Mouse (Mus musculus) heart, postnatal 10 days (tissue): ENCODE measurements around the gene Gm36210. TPM values are rescaled to one million over a fixed set of nuclear protein-coding genes. Genes with fewer than 3 reads are reported as not detected.

ENCODE experiments used
- DNase-seq, 2 experiments: peaks; one replicate each; pipeline ENCODE4 v3.0.0; 2021
- intact Hi-C: fragments of 180-260 bp; cut with DNase I; formaldehyde crosslinking; loops from one replicate; pipeline ENCODE4 v1.15.1; 2025
- total RNA-seq, 2 experiments: library from RNA; stranded (reverse); gene quantifications; 2 replicates each; pipeline ENCODE4 v1.2.3; 2021

Gm36210 gene
- total RNA-seq, 2 experiments from 2014 or later, result not detected

DNA sequence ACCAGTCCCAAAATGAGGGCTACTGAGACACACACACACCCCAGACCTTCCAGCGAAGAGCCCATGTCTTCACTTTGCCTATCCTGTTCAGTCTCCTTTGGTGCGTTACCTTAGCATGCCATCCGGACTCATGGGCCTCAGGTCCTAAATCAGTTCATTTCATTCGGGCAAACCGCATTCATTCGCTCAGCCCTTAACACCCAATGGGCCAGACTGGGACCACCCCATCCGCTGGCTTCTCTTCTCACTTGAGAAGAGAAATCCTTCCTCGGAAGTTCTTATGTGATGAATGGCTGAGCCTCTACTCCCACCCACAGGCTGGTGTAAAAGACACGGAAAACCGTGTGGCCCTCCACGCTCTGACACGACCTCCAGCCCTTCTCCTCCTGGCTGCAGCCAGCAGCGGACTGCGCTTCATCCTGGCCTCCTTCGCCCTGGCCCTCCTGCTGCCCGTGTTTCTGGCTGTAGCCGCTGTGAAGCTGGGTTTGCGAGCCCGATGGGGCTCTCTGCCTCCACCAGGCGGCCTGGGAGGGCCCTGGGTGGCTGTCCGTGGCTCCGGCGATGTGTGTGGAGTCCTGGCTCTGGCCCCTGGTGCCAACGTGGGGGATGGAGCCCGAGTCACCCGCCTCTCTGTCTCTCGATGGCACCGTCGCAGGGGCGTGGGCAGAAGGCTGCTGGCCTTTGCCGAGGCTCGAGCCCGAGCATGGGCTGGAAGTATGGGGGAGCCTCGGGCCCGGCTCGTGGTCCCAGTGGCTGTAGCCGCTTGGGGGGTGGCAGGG, 17.5 kb upstream of the Gm36210 start:
- intact Hi-C loops, result no loop called here
- DNase-seq, result peak; percentile 61 to 72

DNA sequence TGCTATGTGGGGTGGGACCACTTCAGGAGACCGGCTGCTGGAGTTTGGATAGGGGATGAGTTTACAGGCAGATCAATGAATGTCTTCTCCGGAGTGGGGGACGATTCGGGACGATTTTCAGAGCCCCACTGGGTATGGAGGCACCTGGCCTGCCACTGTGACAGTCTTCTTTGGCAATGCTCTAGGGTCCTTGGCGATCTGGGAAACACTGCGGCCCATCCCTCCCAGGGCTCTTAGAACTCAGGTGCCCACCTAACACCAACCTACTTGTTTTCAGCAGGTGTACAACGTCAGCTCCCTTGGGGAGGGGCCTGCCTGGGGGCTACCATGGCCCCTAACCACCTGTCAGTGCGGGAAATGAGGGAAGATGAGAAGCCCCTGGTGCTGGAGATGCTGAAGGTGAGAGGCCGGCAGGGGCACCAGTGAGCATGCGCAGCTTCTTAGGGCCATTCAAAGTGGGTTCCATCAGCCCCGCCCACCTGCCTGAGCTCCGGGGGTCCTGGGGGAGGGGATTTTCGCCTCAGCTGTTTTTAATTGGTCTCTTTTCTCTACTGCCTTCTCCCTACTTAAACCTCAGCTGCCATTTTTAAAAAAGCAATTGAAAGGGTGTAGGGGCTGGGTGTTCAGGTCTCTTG, 16.7 kb upstream of the Gm36210 start:
- intact Hi-C loops, result no loop called here
- peak in 1 of 2 experiments; percentile 50 for DNase-seq

DNA sequence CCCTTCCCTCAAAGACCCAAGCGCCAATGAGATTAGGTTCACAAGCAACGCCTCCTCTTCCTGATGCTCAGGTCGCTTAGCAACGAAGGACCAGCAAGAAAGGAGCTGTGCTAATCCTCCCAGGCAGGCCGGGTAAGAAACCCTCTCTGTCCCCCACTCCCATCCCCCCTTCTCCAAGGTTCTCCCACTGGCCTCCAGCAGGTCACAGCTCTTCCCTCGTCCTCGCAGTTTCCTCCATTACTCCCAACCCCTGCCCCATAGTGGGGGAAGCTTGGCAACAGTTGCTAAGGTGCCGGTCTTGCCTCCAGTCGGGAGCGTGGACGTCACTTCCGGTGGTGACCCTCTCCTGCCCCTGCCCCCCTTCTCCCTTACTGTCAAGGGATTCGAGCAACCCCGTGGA, 16.2 kb upstream of the Gm36210 start:
- intact Hi-C loops, result no loop called here

DNA sequence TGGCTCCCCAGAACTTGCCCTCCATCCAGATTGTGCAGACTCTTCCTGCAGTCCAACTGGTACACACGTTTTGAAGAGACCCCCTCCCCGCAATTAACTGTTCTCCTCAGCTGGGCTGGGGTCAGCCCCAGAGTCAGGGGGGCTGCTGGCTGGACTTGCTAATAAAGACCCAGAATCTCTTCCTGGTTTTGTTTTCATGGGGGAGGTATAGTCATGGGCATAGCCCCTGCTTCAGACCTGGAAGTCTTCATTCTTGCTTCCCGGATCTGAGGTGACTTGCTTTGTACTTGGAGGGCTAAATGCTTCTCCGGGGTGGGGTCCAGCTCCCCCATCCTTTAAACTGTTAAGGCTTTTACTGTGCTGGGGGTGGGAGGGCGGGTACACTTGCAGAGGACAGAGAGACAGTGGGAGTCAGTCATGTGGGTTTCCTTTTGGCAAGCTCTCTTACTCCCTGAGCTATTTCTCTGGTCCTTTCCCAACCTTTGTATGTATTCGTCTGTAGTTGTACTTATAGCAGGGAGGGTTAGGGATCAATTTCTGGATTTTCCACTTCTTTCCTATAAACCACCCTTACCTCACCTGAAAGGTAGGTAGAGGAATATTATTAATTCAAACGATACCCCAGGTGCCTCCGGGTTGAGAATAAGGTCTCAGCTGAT, 15.6 kb upstream of the Gm36210 start, which contains the start of gene Nat14:
Nat14 (plus strand) TSS at position 205 of the 659 bp plus-strand sequence.
- no peak for DNase-seq
- intact Hi-C loops, result no loop called here

More for the DNA sequence above, 16.2 kb upstream of the Gm36210 start:
- DNase-seq, result peak; percentile 74 to 83

DNA sequence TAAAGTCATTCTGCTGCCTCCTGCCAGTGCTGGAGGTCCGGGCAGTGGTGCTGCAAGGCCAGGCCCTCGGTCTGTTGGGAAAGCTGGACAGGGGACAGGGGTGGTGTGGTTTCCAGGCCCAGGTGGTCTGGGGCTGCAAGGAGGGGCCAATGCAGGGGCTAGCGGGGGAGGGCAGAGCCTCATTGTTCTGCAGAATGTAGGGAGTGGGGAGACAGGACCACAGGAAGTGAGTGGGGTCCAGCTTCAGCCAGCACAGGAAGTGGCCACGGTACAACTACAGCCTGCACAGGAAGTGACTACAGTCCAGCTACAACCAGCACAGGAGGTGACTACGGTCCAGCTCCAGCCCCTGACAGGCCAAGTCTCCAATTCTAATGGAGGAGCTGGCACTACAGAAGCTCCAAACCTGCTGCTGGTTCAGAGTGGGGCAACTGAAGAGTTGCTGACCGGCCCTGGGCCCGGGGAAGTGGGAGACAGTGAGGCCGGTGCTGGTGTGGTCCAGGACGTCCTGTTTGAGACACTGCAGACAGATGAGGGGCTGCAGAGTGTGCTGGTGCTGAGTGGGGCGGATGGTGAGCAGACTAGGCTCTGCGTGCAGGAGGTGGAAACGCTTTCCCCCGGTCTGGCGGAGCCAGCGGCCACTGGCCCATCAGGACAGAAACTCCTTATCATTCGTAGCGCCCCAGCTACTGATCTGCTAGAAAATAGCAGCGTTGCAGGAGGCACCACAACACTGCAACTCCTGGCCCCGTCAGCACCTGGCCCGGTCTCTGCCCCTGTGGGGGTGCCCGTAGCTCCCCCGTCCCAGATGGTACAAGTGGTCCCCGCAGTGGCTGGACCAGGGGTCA, 14.9 kb upstream of the Gm36210 start:
- intact Hi-C loops, result no loop called here
- DNase-seq, result peak; percentile 49 to 61

DNA sequence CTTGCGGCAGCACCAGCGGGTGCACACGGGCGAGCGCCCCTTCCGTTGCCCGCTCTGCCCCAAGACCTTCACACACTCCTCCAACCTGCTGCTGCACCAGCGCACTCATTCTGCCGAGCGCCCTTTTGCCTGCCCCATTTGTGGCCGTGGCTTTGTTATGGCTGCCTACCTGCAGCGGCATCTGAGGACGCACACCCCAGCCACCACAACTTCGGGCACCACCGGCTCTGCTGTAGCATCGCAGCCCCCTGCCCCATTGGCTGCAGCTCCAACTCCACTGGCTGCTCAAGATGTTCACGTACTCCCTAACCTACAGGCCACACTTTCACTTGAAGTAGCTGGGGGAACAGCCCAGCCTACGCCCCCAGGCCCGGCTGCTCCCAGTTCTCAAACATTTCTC, 14.2 kb upstream of the Gm36210 start:
- intact Hi-C loops, result no loop called here
- DNase-seq, result no peak

DNA sequence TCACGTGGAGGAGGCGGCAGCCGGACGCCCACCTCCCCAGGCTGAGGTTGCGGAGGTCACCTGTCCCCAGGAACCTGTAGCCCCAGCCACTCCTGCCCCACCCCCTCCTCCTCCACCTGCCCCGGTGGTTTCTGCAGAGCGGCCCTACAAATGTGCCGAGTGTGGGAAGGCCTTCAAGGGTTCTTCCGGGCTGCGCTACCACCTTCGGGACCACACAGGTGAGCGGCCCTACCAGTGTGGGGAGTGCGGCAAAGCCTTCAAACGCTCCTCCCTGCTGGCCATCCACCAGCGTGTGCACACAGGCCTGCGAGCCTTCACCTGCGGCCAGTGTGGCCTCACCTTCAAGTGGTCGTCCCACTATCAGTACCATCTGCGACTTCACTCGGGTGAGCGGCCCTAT, 13.7 kb upstream of the Gm36210 start:
- no peak for DNase-seq
- intact Hi-C loops, result loop anchor here (5.0 kb wide), 1 partner anchor 108 kb away; the partner anchor contains the start of gene Ube2s

DNA sequence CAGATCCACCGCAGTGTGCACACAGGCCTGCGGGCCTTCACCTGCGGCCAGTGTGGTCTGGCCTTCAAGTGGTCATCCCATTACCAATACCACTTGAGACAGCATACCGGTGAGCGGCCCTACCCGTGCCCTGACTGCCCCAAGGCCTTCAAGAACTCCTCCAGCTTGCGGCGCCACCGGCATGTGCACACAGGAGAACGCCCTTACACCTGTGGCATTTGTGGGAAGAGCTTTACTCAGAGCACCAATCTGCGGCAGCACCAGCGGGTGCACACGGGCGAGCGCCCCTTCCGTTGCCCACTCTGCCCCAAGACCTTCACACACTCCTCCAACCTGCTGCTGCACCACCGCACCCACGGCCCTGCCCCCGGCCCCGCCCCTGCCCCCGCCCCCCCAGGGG, 12.8 kb upstream of the Gm36210 start:
- intact Hi-C loops, result loop anchor here (5.0 kb wide), 1 partner anchor 107 kb away; the partner anchor contains the start of gene Ube2s

DNA sequence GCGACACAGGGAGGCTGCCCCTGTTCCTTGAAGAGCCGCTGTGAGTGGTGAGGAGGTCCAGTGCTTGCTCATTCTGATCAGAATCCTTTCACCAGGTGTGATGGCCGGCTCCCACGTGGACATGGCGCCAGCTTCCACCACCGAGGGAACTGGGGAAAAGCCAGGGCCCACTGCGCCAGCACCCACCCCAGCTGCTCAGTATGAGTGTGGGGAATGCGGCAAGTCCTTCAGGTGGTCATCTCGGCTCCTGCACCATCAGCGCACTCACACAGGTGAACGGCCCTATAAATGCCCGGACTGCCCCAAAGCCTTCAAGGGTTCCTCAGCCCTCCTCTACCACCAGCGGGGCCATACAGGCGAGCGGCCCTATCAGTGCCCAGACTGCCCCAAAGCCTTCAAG, 12.4 kb upstream of the Gm36210 start:
- no peak for DNase-seq
- intact Hi-C loops, result loop anchor here (5.0 kb wide), 1 partner anchor 106 kb away; the partner anchor contains the start of gene Ube2s

More for the DNA sequence above, 12.8 kb upstream of the Gm36210 start:
- DNase-seq, result no peak

DNA sequence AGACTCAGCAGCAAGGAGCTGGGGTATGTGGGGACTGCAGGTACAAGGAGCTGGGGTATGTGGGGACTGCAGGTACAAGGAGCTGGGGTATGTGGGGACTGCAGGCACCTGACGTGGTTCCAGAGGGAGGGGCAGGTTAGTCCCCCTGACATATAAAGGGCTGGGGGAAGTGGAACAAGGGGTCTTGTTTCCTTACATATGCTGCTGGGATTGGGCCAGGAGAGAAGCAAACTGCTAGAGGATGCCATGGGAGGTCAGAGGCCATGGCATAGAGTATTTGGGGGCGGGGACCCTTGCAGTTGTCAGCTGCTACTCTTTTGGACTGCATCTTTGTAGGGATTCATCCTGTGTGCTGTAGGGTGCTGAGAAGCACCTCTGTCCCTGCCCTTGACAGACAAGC, 11.2 kb upstream of the Gm36210 start:
- intact Hi-C loops, result loop anchor here (5.0 kb wide), 1 partner anchor 105 kb away; the partner anchor contains the start of gene Ube2s
- DNase-seq, result no peak

DNA sequence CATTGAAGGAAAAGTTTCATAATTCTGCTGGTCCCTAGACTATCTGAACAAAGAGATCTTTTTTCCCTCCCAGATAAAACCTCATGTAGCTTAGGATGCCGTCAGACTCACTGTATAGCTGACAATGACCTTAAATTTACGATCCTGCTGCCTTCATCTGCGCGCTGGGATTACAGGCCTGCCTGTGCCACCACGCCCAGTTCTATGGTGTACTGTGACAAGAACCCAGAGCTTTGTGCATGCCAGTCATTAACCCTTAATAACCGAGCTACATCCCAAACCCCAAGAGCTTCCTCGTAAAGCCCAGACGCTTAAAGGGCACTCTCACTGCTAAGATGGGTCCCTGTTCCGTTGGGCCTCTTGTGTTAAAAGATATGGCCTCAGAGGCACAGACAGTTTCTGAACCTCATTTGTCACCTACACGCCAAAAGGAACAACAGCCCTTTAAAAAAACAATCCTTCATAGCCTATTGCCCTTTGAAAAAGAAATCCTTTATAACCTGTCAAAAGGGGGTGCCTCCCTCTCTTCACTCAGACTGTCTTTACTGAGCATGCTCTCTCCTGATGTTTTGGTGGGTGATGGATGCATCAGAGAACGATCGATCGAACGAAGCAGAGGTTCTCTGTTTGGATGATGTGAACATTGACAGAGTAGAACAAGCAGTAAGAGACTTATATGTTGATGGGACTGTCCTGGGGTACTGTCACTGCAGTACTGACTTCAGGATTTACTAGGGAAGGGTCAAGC, 9.5 kb upstream of the Gm36210 start:
- DNase-seq, result no peak
- intact Hi-C loops, result loop anchor here (5.0 kb wide), 1 partner anchor 104 kb away; the partner anchor contains the start of gene Ube2s

DNA sequence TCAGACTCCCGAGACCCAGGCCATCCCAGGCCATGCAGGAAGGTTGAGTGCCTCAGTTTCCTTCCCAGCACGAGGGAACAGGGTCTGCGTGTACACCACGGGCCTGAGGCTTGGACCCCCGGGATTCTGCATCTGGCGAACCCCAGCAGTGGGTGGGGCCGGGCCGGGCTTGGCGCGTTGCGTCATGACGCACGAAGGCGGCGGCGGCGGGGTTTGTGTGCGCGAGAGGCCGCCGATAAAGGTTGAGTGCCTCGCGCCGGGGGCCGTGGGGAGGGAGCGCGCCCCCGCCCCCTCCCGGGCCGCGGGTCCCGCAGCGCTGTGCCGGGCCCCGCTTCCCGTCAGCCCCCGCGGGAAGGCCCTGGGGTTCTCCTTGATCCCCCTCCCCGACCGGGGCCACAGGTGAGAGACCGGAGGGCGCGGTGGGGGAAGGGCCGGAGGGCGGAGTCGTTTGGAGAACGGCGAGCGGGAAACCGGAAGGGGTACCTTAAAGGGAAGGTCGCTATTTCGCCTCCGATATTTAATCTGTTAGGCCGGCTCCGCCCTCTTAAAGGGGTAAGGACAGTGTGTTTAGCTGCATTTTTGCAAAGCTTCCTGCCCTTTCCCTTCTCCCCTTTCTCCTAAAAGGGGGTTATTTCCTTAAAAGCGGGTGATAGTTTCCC, 8.8 kb upstream of the Gm36210 start, which contains the start of gene Zfp628:
Zfp628 (plus strand) TSS at position 211 of the 659 bp plus-strand sequence.
- DNase-seq, result peak; percentile 97 to 98
- intact Hi-C loops, result loop anchor here (5.0 kb wide), 1 partner anchor 103 kb away; the partner anchor contains the start of gene Ube2s

DNA sequence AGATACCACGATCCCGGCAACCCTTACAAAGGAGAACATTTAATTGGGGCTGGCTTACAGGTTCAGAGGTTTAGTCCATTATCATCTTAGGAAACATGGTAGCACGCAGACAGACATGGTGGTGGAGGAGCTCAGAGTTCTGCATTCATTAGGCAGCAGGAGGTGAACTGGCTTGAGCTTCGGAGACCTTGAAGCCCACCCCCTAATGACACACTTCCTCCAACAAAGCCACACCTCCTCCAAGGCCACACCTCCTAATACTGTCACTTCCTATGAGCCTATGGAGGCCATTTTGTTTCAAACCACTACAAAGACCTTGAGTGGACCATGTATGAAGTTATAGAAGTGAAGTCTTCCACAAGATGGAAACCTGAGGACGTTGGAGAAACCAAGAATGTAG, 5.9 kb upstream of the Gm36210 start:
- intact Hi-C loops, result no loop called here
- no peak for DNase-seq

DNA sequence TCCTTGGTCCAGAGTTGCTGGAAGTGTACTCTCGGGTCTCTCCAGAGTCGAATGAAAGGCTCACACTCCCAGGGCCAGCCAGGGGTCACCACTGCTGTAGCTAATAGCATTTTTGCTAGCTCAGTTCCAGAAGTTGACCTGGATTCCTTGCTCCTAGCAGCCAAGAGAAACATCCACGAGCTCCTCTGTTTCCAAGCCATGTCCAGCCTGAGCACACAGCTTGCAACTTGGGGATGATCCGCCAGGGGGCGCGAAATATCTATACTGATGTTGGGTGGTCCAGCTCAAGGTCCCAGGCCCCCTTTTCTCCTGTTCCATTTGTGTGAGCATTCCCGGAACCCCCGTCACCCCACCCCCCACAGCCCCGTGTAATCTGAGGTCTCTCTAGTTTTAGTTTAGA, 5.2 kb upstream of the Gm36210 start:
- intact Hi-C loops, result loop anchor here (1.0 kb wide), 1 partner anchor 29 kb away; no protein-coding TSS in a partner anchor
- peak; percentile 63 to 81 for DNase-seq

DNA sequence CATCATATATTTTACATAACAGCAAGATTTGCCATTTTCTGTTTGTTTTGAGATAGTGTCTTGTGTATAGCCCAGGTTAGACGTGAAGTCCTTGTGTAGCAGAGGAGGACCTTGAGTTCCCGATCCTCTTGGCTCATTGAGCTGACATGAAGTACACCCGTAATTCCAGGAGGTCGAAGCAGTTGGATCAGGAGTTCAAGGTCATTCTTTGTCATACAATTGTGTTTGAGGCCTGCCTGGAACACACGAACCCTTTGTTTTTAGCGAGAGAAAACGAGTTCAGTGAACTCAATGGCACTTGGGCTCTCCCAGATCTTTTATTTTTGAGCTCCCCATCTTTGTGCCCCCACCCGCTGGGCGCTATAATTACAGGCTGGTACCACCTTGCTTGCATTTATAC, 3.9 kb downstream of the Gm36210 start:
- DNase-seq, result no peak
- intact Hi-C loops, result no loop called here

DNA sequence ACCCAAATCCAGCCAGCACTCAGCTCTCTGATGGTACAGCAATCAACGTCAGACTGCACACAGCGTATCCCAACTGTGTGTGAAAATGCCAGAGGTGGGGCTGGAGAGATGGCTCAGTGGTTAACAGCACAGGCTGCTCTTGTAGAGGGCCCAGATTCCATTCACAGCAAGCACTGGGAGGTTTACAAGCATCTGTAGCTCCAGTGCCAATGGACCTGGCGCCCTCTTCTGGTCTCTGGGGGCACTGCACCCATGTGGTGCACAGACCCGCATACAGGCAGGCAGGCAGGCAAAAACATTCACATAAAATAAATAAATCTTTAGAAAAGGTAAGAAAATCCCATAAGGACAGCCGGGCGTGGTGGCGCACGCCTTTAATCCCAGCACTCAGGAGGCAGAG, 5.1 kb downstream of the Gm36210 start:
- intact Hi-C loops, result no loop called here

DNA sequence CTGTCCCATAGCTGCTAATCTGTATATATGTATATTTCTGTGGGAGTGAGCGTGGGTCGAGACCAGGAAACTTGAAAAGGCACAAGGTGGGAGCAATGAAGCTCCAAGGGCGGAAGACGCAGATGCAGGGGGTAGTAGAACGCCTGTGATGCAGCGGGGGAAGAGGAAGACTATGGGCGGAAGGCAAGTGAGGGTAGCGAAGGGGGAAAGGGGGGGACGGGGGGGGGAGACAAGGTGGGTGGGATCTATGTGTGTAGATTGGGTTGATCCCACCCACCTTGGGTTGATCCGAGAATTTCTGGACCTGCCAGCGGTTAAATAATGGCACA, 5.8 kb downstream of the Gm36210 start:
- DNase-seq, result no peak
- intact Hi-C loops, result no loop called here

More for the DNA sequence above, 5.1 kb downstream of the Gm36210 start:
- DNase-seq, result peak in 1 of 2 experiments; percentile 53

DNA sequence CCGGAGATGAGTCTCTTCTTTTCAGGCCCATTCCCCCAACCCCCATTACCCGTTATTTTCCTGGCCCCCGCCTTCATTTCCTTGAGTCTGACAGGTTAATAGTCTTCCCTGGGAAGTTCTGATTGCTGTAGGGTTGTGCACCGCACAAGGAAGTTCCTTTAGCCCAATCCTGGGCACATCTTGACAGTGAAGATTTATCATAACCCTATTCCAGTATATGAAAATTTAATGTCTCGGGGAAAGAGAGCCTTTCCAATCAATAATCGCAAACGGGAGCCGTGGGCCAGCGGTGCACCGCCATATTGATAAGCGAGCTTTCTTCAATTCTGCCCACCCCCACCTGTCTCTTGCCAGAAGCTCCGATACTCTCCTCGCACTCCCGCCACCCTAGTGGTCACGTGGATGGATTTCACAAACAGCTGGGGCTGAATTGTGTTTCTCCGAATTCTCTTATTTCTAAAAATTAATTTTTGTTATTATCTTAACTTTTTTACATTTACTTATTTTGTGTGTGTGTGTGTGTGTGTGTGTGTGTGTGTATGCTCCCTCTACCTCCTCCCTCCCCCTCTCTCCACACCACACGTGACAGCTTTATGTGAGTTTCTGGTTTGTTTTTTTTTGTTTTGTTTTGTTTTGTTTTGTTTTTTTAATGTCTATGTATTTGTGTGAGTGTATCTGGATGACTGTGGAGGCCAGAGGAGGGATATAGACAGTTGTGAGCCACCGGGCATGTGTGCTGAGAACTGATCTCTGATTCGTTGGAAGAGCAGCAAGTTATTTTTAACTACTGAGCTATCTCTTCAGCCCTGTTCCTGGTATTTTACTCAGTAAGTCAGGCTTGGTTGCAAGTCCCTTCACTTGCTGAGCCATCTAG, 6.4 kb downstream of the Gm36210 start:
- intact Hi-C loops, result loop anchor here (5.0 kb wide), 1 partner anchor 78 kb away; no protein-coding TSS in a partner anchor
- peak in 1 of 2 experiments; percentile 60 for DNase-seq
